10 mouse cellular contexts compared by ENCODE assay signal in the genomic region with DNA sequence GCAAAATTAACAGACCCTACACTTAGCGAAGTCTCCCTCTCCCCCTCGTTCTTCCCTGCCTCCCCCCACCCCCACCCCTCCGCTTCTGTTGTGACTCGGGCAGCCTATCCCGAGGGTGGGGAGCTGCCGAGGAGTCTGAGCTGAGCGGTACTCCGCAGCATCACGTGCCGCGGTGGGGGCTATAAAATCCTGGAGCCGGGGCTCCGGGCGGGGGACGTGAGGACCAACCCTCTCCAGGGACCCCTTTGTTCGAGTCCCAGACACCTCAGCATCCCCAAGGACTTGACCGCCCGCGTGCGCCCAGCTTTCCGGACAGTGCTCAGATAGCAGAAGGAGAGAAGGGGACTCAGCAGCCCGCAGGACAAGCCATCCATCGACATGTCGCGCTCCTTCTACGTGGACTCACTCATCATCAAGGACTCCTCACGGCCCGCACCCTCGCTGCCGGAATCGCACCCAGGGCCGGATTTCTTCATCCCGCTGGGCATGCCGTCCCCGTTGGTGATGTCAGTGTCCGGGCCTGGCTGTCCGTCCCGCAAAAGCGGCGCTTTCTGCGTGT. TPM values are rescaled to one million over a fixed set of nuclear protein-coding genes. Genes with fewer than 3 reads are reported as not detected.
DNase-seq lines count a peak whose midpoint lies in the region; ATAC-seq and TF ChIP-seq lines count a peak whose summit lies in the region.
"Had no signal": no experiment of that assay in that cellular context is flagged by ENCODE, and none has a peak within 500 bp of the region (broad histone marks: within the 10 kb centered on the region; RNA-seq: fewer than 3 reads in every experiment).

A gene (plus strand): TSS at position 219 of the 559 bp plus-strand sequence.

- no peak for TF ChIP-seq CTCF in cortical plate, adult 2 months (IDR thresholded peaks at IDR 0.05; ENCODE audit: extremely low read depth, insufficient read depth, low read length)

- peak within 1 kb of the TSS; percentile 34 for H3K4me3 ChIP-seq in heart, embryonic 16.5 days (ENCODE audit: low read length)
- peak within 1 kb of the TSS; percentile 22 for H3K4me3 ChIP-seq in cortical plate, adult 2 months (ENCODE audit: insufficient read depth, low read length)
- peak within 1 kb of the TSS; percentile 34 for H3K4me3 ChIP-seq in hindbrain, embryonic 12.5 days
- H3K4me3 ChIP-seq in midbrain, embryonic 15.5 days, result peak within 1 kb of the TSS; percentile 27

- no peak for ATAC-seq in heart, embryonic 16.5 days (replicated peaks; ENCODE audit: extremely low read depth, insufficient read depth, low FRiP score)
- ATAC-seq in hindbrain, embryonic 12.5 days (ENCODE audit: low FRiP score), result peak; percentile 27; the same call in 1 of the 2 replicates
- peak; percentile 22; the same call in 1 of the 2 replicates for ATAC-seq in midbrain, embryonic 15.5 days (replicated peaks)

- H3K36me3 ChIP-seq in heart, embryonic 16.5 days (ENCODE audit: control insufficient read depth, insufficient read depth), result no peaks in the 10 kb centered on the region
- no peaks in the 10 kb centered on the region for H3K36me3 ChIP-seq in hindbrain, embryonic 12.5 days
- H3K36me3 ChIP-seq in midbrain, embryonic 15.5 days (replicated peaks), result no peaks in the 10 kb centered on the region

- H3K9ac ChIP-seq in heart, embryonic 16.5 days (ENCODE audit: low read length), result no peak within 1 kb of the TSS
- 0 out of 2 replicates have a peak within 1 kb of the TSS, but pooled peaks have one; percentile 25 for H3K9ac ChIP-seq in hindbrain, embryonic 12.5 days
- H3K9ac ChIP-seq in midbrain, embryonic 15.5 days, result no peak within 1 kb of the TSS

- H3K27ac ChIP-seq in heart, embryonic 16.5 days (ENCODE audit: low read length), result no peak within 1 kb of the TSS
- no peak within 1 kb of the TSS for H3K27ac ChIP-seq in cortical plate, adult 2 months (ENCODE audit: insufficient read depth, low read length)
- no peak within 1 kb of the TSS for H3K27ac ChIP-seq in hindbrain, embryonic 12.5 days
- no peak within 1 kb of the TSS for H3K27ac ChIP-seq in midbrain, embryonic 15.5 days

- H3K27me3 ChIP-seq in heart, embryonic 16.5 days (ENCODE audit: control insufficient read depth, insufficient read depth, low read length), result peaks cover 96% of the 10 kb centered on the region
- peaks cover 95% of the 10 kb centered on the region for H3K27me3 ChIP-seq in hindbrain, embryonic 12.5 days
- peaks cover 96% of the 10 kb centered on the region for H3K27me3 ChIP-seq in midbrain, embryonic 15.5 days (replicated peaks)
- H3K27me3 ChIP-seq: CH12.LX had no signal

- intact Hi-C loops in heart, postnatal 25 days (cut with DNase I), result no loop called here
- intact Hi-C loops in left cerebral cortex, postnatal 10 days (cut with DNase I), result no loop called here

- no peak for DNase-seq in heart, postnatal 25 days (ENCODE audit: low spot score)
- DNase-seq in Muller cell, postnatal 12 days (ENCODE audit: inconsistent ontology term), result no peak
- no peak for DNase-seq in ovary, postnatal 14 days (ENCODE audit: low spot score)
- DNase-seq in left cerebral cortex, postnatal 10 days (ENCODE audit: extremely low spot score in 1 of 2, low spot score in 2 of 2), result no peak
- DNase-seq: kidney, adult 18-20 months had no signal

- H3K9me3 ChIP-seq in heart, embryonic 16.5 days (replicated peaks; ENCODE audit: control insufficient read depth, low read length), result no peaks in the 10 kb centered on the region
- no peaks in the 10 kb centered on the region for H3K9me3 ChIP-seq in hindbrain, embryonic 12.5 days (replicated peaks)
- H3K9me3 ChIP-seq in midbrain, embryonic 15.5 days, result no peaks in the 10 kb centered on the region

- H3K4me2 ChIP-seq in heart, embryonic 16.5 days (ENCODE audit: low read depth, low read length), result peak within 1 kb of the TSS; percentile 42
- peak within 1 kb of the TSS; percentile 47 for H3K4me2 ChIP-seq in hindbrain, embryonic 12.5 days (replicated peaks)
- peak within 1 kb of the TSS; percentile 46 for H3K4me2 ChIP-seq in midbrain, embryonic 15.5 days

- under 1% methylated on average over 38 of the region's 41 CpGs for WGBS in heart, embryonic 16.5 days
- WGBS in hindbrain, embryonic 12.5 days, result 1% methylated on average over 41 of the region's 41 CpGs
- under 1% methylated on average over 41 of the region's 41 CpGs for WGBS in midbrain, embryonic 15.5 days

- peaks cover 10% of the 10 kb centered on the region for H3K4me1 ChIP-seq in heart, embryonic 16.5 days (ENCODE audit: control insufficient read depth, insufficient read depth, low read length)
- H3K4me1 ChIP-seq in cortical plate, adult 2 months (ENCODE audit: control insufficient read depth, insufficient read depth, low read length), result no peaks in the 10 kb centered on the region
- H3K4me1 ChIP-seq in hindbrain, embryonic 12.5 days, result peaks cover 19% of the 10 kb centered on the region
- peaks cover 13% of the 10 kb centered on the region for H3K4me1 ChIP-seq in midbrain, embryonic 15.5 days

- TF ChIP-seq POLR2A in cortical plate, adult 2 months (IDR thresholded peaks at IDR 0.05; ENCODE audit: extremely low read depth, insufficient read depth, low read length), result no peak

RNA-seq across cellular contexts. Expression of the gene that starts here (rescaled TPM):
- polyA plus RNA-seq in heart, embryonic 16.5 days (2015; fragmentation: Nextera tagmentation; extraction: Ambion mirVana), result not detected in 2 replicates
- total RNA-seq in heart, postnatal 25 days (2021), result not detected
- 0.15 TPM in 2 replicates for polyA plus RNA-seq in cortical plate, adult 2 months (2012; rRNA removed)
- polyA plus RNA-seq in hindbrain, embryonic 12.5 days (2016; fragmentation: Nextera tagmentation; extraction: Ambion mirVana), result 6.1 and 6.8 TPM in 2 replicates
- polyA plus RNA-seq in midbrain, embryonic 15.5 days (2015; fragmentation: Nextera tagmentation; extraction: Ambion mirVana), result 0.32 and 0.54 TPM in 2 replicates
- under 1 TPM; 0.19 to 0.34 TPM for total RNA-seq in left cerebral cortex, postnatal 10 days (2021)
- total RNA-seq: CH12.LX had no signal

Comparison
In these comparisons a context has a peak if more than half of its experiments do, and no peak if none do; other contexts are left out.
1. Peak in ATAC-seq, H3K4me3 ChIP-seq and H3K4me2 ChIP-seq in midbrain, embryonic 15.5 days; RNA of the gene not detected or under 1 TPM.